In genomic region chr10:38269136-38269535, GRCm38 (mm10) we compare ENCODE assay signal across 11 mouse cellular contexts.
DNase-seq lines count a peak whose midpoint lies in the region; ATAC-seq and TF ChIP-seq lines count a peak whose summit lies in the region.
"Had no signal": no experiment of that assay in that cellular context is flagged by ENCODE, and none has a peak within 500 bp of the region (broad histone marks: within the 10 kb centered on the region; RNA-seq: fewer than 3 reads in every experiment).

No protein-coding gene starts in this region.

- H3K9me3 ChIP-seq in liver, postnatal 0 days (ENCODE audit: low read length), result no peaks in the 10 kb centered on the region
- no peaks in the 10 kb centered on the region for H3K9me3 ChIP-seq in liver, embryonic 11.5 days (ENCODE audit: control insufficient read depth, low read length)
- H3K9me3 ChIP-seq: embryonic facial prominence, embryonic 15.5 days; hindbrain, embryonic 15.5 days; midbrain, embryonic 12.5 days had no signal

- no peaks in the 10 kb centered on the region for H3K4me1 ChIP-seq in liver, postnatal 0 days (ENCODE audit: insufficient read depth)
- no peaks in the 10 kb centered on the region for H3K4me1 ChIP-seq in liver, embryonic 11.5 days (replicated peaks; ENCODE audit: control insufficient read depth, insufficient read depth, low read length)
- H3K4me1 ChIP-seq: embryonic facial prominence, embryonic 15.5 days; hindbrain, embryonic 15.5 days; midbrain, embryonic 12.5 days had no signal

- no peak for TF ChIP-seq EP300 in liver, postnatal 0 days (IDR thresholded peaks at IDR 0.05; ENCODE audit: low read depth)

- H3K9ac ChIP-seq in liver, postnatal 0 days (replicated peaks), result no peak overlapping the region
- H3K9ac ChIP-seq in liver, embryonic 11.5 days (ENCODE audit: low read depth, low read length), result no peak overlapping the region
- H3K9ac ChIP-seq: embryonic facial prominence, embryonic 15.5 days; hindbrain, embryonic 15.5 days; midbrain, embryonic 12.5 days had no signal

- peak; percentile 50 for TF ChIP-seq CTCF in liver, postnatal 0 days (IDR thresholded peaks at IDR 0.05; ENCODE audit: low read depth)

- H3K27ac ChIP-seq in liver, postnatal 0 days (ENCODE audit: low read depth), result no peak overlapping the region
- H3K27ac ChIP-seq in liver, embryonic 11.5 days (ENCODE audit: low read depth, low read length), result no peak overlapping the region
- H3K27ac ChIP-seq: embryonic facial prominence, embryonic 15.5 days; hindbrain, embryonic 15.5 days; midbrain, embryonic 12.5 days had no signal

- no peak overlapping the region for H3K4me2 ChIP-seq in liver, postnatal 0 days (ENCODE audit: low read depth, low read length)
- H3K4me2 ChIP-seq in liver, embryonic 11.5 days, result no peak overlapping the region
- H3K4me2 ChIP-seq: embryonic facial prominence, embryonic 15.5 days; hindbrain, embryonic 15.5 days; midbrain, embryonic 12.5 days had no signal

- WGBS in liver, postnatal 0 days (ENCODE audit: insufficient replicate concordance), result 80% methylated on average over 1 of the region's 1 CpGs
- WGBS in liver, embryonic 11.5 days, result 91% methylated on average over 1 of the region's 1 CpGs

- H3K4me3 ChIP-seq in liver, postnatal 0 days (ENCODE audit: low read depth, low read length), result no peak overlapping the region
- H3K4me3 ChIP-seq in liver, embryonic 11.5 days (ENCODE audit: low read depth, low read length), result no peak overlapping the region
- H3K4me3 ChIP-seq: embryonic facial prominence, embryonic 15.5 days; hindbrain, embryonic 15.5 days; midbrain, embryonic 12.5 days had no signal

- DNase-seq in embryo, embryonic 10 days (ENCODE audit: low spot score), result peak; percentile 21
- DNase-seq in embryo, embryonic 10.5 days (ENCODE audit: low spot score), result no peak
- DNase-seq in liver, postnatal 0 days, result no peak
- no peak for DNase-seq in liver, embryonic 11.5 days (ENCODE audit: low spot score)
- DNase-seq in cerebellum, adult 8-10 months, result peak; percentile 13
- DNase-seq in right cerebral cortex, postnatal 10 days (ENCODE audit: low spot score in 2 of 2), result no peak
- no peak for DNase-seq in c-Kit-positive CD71-positive TER-119-positive erythroid progenitor cells, embryonic 14.5 days (ENCODE audit: low spot score)

- no peak for ATAC-seq in liver, postnatal 0 days
- no peak for ATAC-seq in liver, embryonic 11.5 days (replicated peaks; ENCODE audit: low FRiP score)
- peak; percentile 44; the same call in 1 of the 2 replicates for ATAC-seq in megakaryocyte progenitor cell, adult 5-6 weeks (replicated peaks; ENCODE audit: poor library complexity)

- H3K36me3 ChIP-seq in liver, postnatal 0 days (replicated peaks; ENCODE audit: insufficient read depth, low read length), result no peaks in the 10 kb centered on the region
- H3K36me3 ChIP-seq in liver, embryonic 11.5 days (ENCODE audit: control insufficient read depth, insufficient read depth, low read length), result no peaks in the 10 kb centered on the region
- H3K36me3 ChIP-seq: embryonic facial prominence, embryonic 15.5 days; hindbrain, embryonic 15.5 days; midbrain, embryonic 12.5 days had no signal

- no peaks in the 10 kb centered on the region for H3K27me3 ChIP-seq in liver, postnatal 0 days (ENCODE audit: insufficient read depth, low read length)
- H3K27me3 ChIP-seq in liver, embryonic 11.5 days (replicated peaks; ENCODE audit: control insufficient read depth, insufficient read depth, low read length), result no peaks in the 10 kb centered on the region
- H3K27me3 ChIP-seq: embryonic facial prominence, embryonic 15.5 days; hindbrain, embryonic 15.5 days; midbrain, embryonic 12.5 days had no signal

Comparison
In these comparisons a context has a peak if more than half of its experiments do, and no peak if none do; other contexts are left out.
1. DNase-seq: peak in embryo, embryonic 10 days (single experiment) and cerebellum, adult 8-10 months (single experiment); none in embryo, embryonic 10.5 days (single experiment), liver, postnatal 0 days (single experiment), liver, embryonic 11.5 days (single experiment), right cerebral cortex, postnatal 10 days (0 of 2) and c-Kit-positive CD71-positive TER-119-positive erythroid progenitor cells, embryonic 14.5 days (single experiment).